In the genomic region with DNA sequence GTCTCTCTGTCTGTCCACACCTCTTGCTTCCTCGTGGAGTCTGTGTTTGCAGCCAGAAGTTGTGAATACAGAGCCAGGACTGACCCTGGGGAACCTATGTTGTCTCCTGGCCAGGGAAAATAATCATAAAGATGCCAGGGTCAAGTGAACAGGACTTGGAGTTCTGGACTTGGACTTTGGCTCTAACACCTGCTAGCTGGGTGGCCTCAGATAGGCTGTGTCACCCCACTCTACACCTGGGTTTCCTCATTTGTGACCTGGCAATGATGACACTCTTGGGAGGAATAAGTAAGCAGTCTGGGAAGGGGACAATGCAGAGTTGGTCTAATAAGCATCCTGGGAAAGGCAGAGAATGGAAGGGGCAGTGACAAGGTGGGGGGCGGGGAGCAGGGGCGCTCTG, we compare ENCODE assay signal across 24 mouse cellular contexts.
"Had no signal": no experiment of that assay in that cellular context is flagged by ENCODE, and none has a peak within 500 bp of the region (broad histone marks: within the 10 kb centered on the region; RNA-seq: fewer than 3 reads in every experiment).

No protein-coding gene starts in this region.

- ATAC-seq: hindbrain, embryonic 16.5 days; inflammation-experienced regulatory T-cells, adult 6 months had no signal

- H3K36me3 ChIP-seq: heart, embryonic 13.5 days; heart, embryonic 15.5 days; hindbrain, embryonic 13.5 days; kidney, embryonic 15.5 days; limb, embryonic 10.5 days; limb, embryonic 12.5 days; liver, embryonic 12.5 days had no signal

- H3K27me3 ChIP-seq: heart, embryonic 13.5 days; heart, embryonic 15.5 days; hindbrain, embryonic 13.5 days; kidney, embryonic 15.5 days; limb, embryonic 12.5 days; liver, embryonic 12.5 days had no signal

- H3K9me3 ChIP-seq: heart, embryonic 13.5 days; heart, embryonic 15.5 days; hindbrain, embryonic 13.5 days; kidney, embryonic 15.5 days; limb, embryonic 10.5 days; limb, embryonic 12.5 days; liver, embryonic 12.5 days had no signal

- H3K4me3 ChIP-seq: heart, adult 2 months; heart, embryonic 13.5 days; heart, embryonic 15.5 days; hindbrain, embryonic 13.5 days; kidney, embryonic 15.5 days; left cerebral cortex, adult 2 months; limb, embryonic 10.5 days; limb, embryonic 12.5 days; liver, embryonic 12.5 days had no signal

- DNase-seq: gastrocnemius, postnatal 14 days; gastrocnemius, postnatal 36 days; heart, adult 11 months; heart, adult 2 months; heart, postnatal 14 days; heart, postnatal 36 days; kidney, adult 11 months; kidney, adult 2 months; kidney, adult 9 months; kidney, postnatal 14 days; layer of hippocampus, adult 9-11 months had no signal

- H3K4me2 ChIP-seq: heart, embryonic 11.5 days; heart, embryonic 13.5 days; heart, embryonic 15.5 days; hindbrain, embryonic 13.5 days; kidney, embryonic 15.5 days; limb, embryonic 12.5 days; liver, embryonic 12.5 days had no signal

- H3K4me1 ChIP-seq: heart, embryonic 13.5 days; heart, embryonic 15.5 days; hindbrain, embryonic 13.5 days; kidney, embryonic 15.5 days; limb, embryonic 10.5 days; limb, embryonic 12.5 days; liver, embryonic 12.5 days had no signal

- H3K9ac ChIP-seq: heart, embryonic 13.5 days; heart, embryonic 15.5 days; hindbrain, embryonic 13.5 days; kidney, embryonic 15.5 days; limb, embryonic 12.5 days; liver, embryonic 12.5 days; liver, embryonic 14.5 days had no signal

- H3K27ac ChIP-seq: heart, adult 2 months; heart, embryonic 13.5 days; heart, embryonic 15.5 days; hindbrain, embryonic 13.5 days; kidney, embryonic 15.5 days; kidney, postnatal 0 days; left cerebral cortex, adult 2 months; limb, embryonic 10.5 days; limb, embryonic 12.5 days; liver, embryonic 12.5 days; liver, embryonic 14.5 days had no signal
